Mouse (Mus musculus): Measurements from ENCODE around the gene Abcc12.

DNA sequence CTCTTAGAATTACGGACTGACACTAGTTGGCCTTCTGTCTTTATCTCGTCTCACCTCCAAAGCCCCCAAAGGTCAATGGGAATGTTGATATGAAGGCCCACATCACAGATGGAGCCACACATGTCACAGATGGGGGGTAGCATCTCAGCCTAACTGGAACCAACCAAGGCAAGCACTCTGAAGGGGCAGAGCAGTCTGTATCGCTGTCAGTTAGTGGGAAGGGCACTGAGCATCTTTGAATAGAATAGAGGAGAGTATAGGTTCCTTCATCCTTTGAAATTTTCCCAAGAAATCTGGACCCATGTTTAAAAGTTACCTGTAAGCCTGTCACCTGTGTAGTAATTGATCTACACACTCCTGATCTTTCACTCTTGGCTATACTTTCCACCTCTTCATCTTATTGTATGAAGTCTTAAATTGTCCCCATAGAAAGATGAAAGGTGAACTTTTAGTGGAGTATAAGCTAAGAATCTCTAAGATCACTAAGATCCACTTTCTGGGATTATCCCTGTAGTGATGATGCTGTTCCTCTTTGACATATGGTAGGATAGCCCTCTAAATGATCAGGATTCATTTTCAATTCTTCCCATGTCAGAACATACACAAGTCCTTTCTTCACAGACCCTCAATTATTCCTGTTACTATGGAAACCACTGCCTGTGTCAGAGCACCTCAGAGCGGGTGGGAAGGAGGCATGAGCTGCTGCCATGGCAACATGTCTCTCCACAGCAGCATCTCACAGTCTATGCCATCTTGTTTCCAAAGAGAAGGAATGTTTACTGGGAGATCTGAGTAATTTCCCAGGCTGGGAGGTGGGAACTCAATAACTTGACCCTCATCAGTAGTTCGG lies 142.1 kb downstream of the Abcc12 start:
- TF ChIP-seq MAFK (IDR thresholded peaks at IDR 0.05; ENCODE audit: insufficient read depth, low read depth, low read length): no peak
- no peak for TF ChIP-seq ZC3H11A (IDR thresholded peaks at IDR 0.05; ENCODE audit: borderline replicate concordance, low read depth, low read length)
- no peak for TF ChIP-seq CHD2 (IDR thresholded peaks at IDR 0.05; ENCODE audit: low read depth, low read length)
- no peak for TF ChIP-seq ZNF384 (IDR thresholded peaks at IDR 0.05; ENCODE audit: low read depth, low read length)
- TF ChIP-seq HCFC1 (IDR thresholded peaks at IDR 0.05; ENCODE audit: borderline replicate concordance, insufficient read depth, low read length): no peak

All from ES-E14 (cell line).